Mouse (Mus musculus) heart, adult 2 months (tissue): ENCODE results near the gene Apoa5. TPM values are rescaled to one million over a fixed set of nuclear protein-coding genes. Genes with fewer than 3 reads are reported as not detected.
"Not testable (repeated sequence)": the region's sequence is repeated elsewhere in the genome, so short reads cannot be mapped to it uniquely, and the experiment has no call there.

ENCODE experiments used
- DNase-seq, 2 experiments: peaks; one replicate each; pipeline ENCODE4 v3.0.0; 2021
- H3K27ac ChIP-seq: fragments of 200-600 bp; 2 replicates; pipeline ENCODE4 v1.8.1; 2022
- H3K27me3 ChIP-seq: fragments of 200-500 bp; 2 replicates; pipeline ENCODE4 v1.6.1; 2012; ENCODE audit warnings: mild to moderate bottlenecking, low read length, inconsistent platforms, mixed read lengths; ENCODE audit not compliant: control insufficient read depth, insufficient read depth
- H3K36me3 ChIP-seq: fragments of 200-500 bp; 2 replicates; pipeline ENCODE4 v1.6.1; 2012; ENCODE audit warnings: low read length, inconsistent platforms; ENCODE audit not compliant: control insufficient read depth, insufficient read depth
- H3K4me1 ChIP-seq: fragments of 200-500 bp; 2 replicates; pipeline ENCODE4 v1.6.1; 2011; ENCODE audit warnings: low read length; ENCODE audit not compliant: control insufficient read depth, insufficient read depth
- H3K4me3 ChIP-seq: fragments of 200-600 bp; 2 replicates; pipeline ENCODE4 v1.8.1; 2022
- H3K79me2 ChIP-seq: fragments of 200-500 bp; replicated peaks from 2 replicates; pipeline ENCODE4 v1.6.1; 2012; ENCODE audit warnings: mild to moderate bottlenecking, inconsistent platforms, low read length, moderate library complexity, mixed read lengths; ENCODE audit not compliant: control insufficient read depth, insufficient read depth
- H3K9ac ChIP-seq: fragments of 200-500 bp; 2 replicates; pipeline ENCODE4 v1.6.1; 2012; ENCODE audit warnings: low read depth, mild to moderate bottlenecking, control low read depth, inconsistent platforms, low read length, mixed read lengths
- CTCF ChIP-seq: fragments of 200-600 bp; IDR thresholded peaks from 2 replicates; pipeline ENCODE4 v1.8.1; 2022; ENCODE audit warnings: antibody characterized with exemption, mild to moderate bottlenecking, moderate library complexity
- EP300 ChIP-seq: fragments of 200-500 bp; IDR thresholded peaks from 2 replicates; pipeline ENCODE4 v1.6.1; 2011; ENCODE audit warnings: low read depth, low read length, control low read depth; ENCODE audit not compliant: insufficient read depth
- POLR2A ChIP-seq: fragments of 200-500 bp; IDR thresholded peaks from 2 replicates; pipeline ENCODE4 v1.6.1; 2011; ENCODE audit warnings: mild to moderate bottlenecking, low read depth, low read length, control low read depth; ENCODE audit not compliant: insufficient read depth
- WGBS: fragments of 180-500 bp; shearing (Covaris S2); methylation state at CpG from one replicate; pipeline ENCODE4 v1.1.7; 2018; 5-methylcytosine and 5-hydroxymethylcytosine counted together
- intact Hi-C: fragments of 180-260 bp; cut with DNase I; formaldehyde crosslinking; loops from one replicate; pipeline ENCODE4 v1.15.1; 2025
- polyA plus RNA-seq: library from polyadenylated mRNA; depleted of rRNA; stranded (reverse); fragments of >200 nt; gene quantifications from 2 replicates; pipeline ENCODE4 v1.2.3, GENCODE M21; 2012; rRNA removed
- total RNA-seq, 2 experiments: library from RNA; stranded (reverse); gene quantifications; 2 replicates each; pipeline ENCODE4 v1.2.3; 2021

Gene Apoa5
- total and polyA plus RNA-seq, 3 experiments, result not detected

GRCm38 (mm10) chr9:46316909-46317308 is 48.5 kb downstream of the Apoa5 start:
- intact Hi-C loops, result no loop called here

GRCm38 (mm10) chr9:46317957-46318356 is 49.5 kb downstream of the Apoa5 start:
- Histone ChIP-seq H3K9ac (no peak overlapping the region), H3K27ac (no peak overlapping the region), H3K36me3 (no peaks in the 10 kb centered on the region), H3K4me1 (no peaks in the 10 kb centered on the region), H3K79me2 (no peaks in the 10 kb centered on the region), H3K27me3 (no peaks in the 10 kb centered on the region), H3K4me3 (no peak overlapping the region)
- DNase-seq, result no peak
- intact Hi-C loops, result no loop called here
- no peak for TF ChIP-seq EP300
- no peak for TF ChIP-seq CTCF
- TF ChIP-seq POLR2A, result no peak
- WGBS, result 91% methylated on average over 3 of the region's 3 CpGs

More at GRCm38 (mm10) chr9:46316909-46317308, 48.5 kb downstream of the Apoa5 start:
- DNase-seq, result no peak
- H3K4me1 ChIP-seq, result no peaks in the 10 kb centered on the region
- WGBS, result 68% methylated on average over 8 of the region's 8 CpGs
- TF ChIP-seq EP300 (no peak), CTCF (no peak), POLR2A (no peak)
- H3K4me3 ChIP-seq, result no peak overlapping the region
- H3K27ac ChIP-seq, result no peak overlapping the region
- H3K36me3 ChIP-seq, result no peaks in the 10 kb centered on the region
- no peak overlapping the region for H3K9ac ChIP-seq
- H3K79me2 ChIP-seq, result no peaks in the 10 kb centered on the region
- H3K27me3 ChIP-seq, result no peaks in the 10 kb centered on the region

- DNase-seq, H3K9ac ChIP-seq, H3K4me1 ChIP-seq, H3K79me2 ChIP-seq, H3K27ac ChIP-seq, H3K36me3 ChIP-seq, intact Hi-C loops, H3K27me3 ChIP-seq, H3K4me3 ChIP-seq: not testable (repeated sequence)
- WGBS, result 83% methylated on average over 6 of the region's 6 CpGs
Measured at GRCm38 (mm10) chr9:46319886-46320285, 51.5 kb downstream of the Apoa5 start, which contains the start of gene 4931429L15Rik. Gene 4931429L15Rik, minus strand, starts transcription at chr9:46319986.

GRCm38 (mm10) chr9:46320461-46320860 is 52.0 kb downstream of the Apoa5 start:
- TF ChIP-seq EP300 (no peak), CTCF (no peak), POLR2A (no peak)
- no peak overlapping the region for H3K9ac ChIP-seq
- WGBS, result 69% methylated on average over 2 of the region's 2 CpGs
- no peaks in the 10 kb centered on the region for H3K79me2 ChIP-seq
- H3K36me3 ChIP-seq, result no peaks in the 10 kb centered on the region
- no peak overlapping the region for H3K27ac ChIP-seq
- no peaks in the 10 kb centered on the region for H3K27me3 ChIP-seq
- no peaks in the 10 kb centered on the region for H3K4me1 ChIP-seq
- H3K4me3 ChIP-seq, result no peak overlapping the region
- no peak for DNase-seq
- intact Hi-C loops, result no loop called here

Other genes starting within 250 kb of the Apoa5 start
- not detected for gene Apoa1, start 40.1 kb upstream of the Apoa5 start, total RNA-seq
- 0.51 and 2.3 TPM in 2 replicates for gene Apoa1, start 40.1 kb upstream of the Apoa5 start, polyA plus RNA-seq
- not detected for gene Apoc3, start 33.0 kb upstream of the Apoa5 start, total RNA-seq
- 1.4 and 3.3 TPM in 2 replicates for gene Apoc3, start 33.0 kb upstream of the Apoa5 start, polyA plus RNA-seq
- not detected for gene Apoa4, start 27.9 kb upstream of the Apoa5 start, total RNA-seq
- 0.09 and 0.10 TPM in 2 replicates for gene Apoa4, start 27.9 kb upstream of the Apoa5 start, polyA plus RNA-seq
- 10 to 100 TPM; 19.8 to 21.4 TPM for gene Zpr1, start 4.4 kb downstream of the Apoa5 start, total RNA-seq
- gene Zpr1, start 4.4 kb downstream of the Apoa5 start, polyA plus RNA-seq, result 12.0 and 15.1 TPM in 2 replicates
- 1 to 10 TPM; 7.1 to 7.4 TPM for gene Bud13, start 14.4 kb downstream of the Apoa5 start, total RNA-seq
- 5.6 and 6.1 TPM in 2 replicates for gene Bud13, start 14.4 kb downstream of the Apoa5 start, polyA plus RNA-seq
- not detected for gene 4931429L15Rik, start 51.4 kb downstream of the Apoa5 start, total RNA-seq
- 0.04 TPM in 1 of 2 replicates, not detected in the other for gene 4931429L15Rik, start 51.4 kb downstream of the Apoa5 start, polyA plus RNA-seq